Mouse (Mus musculus) hindbrain, postnatal 0 days (tissue): ENCODE data around the gene Bcl9l. TPM values are rescaled to one million over a fixed set of nuclear protein-coding genes. Genes with fewer than 3 reads are reported as not detected.

Experiments
- ATAC-seq: fragments of 200-750 bp; cut with Nextera tagmentation; 2 replicates; pipeline ENCODE4 v1.8.0; 2017; ENCODE audit warnings: mild to moderate bottlenecking, moderate TSS enrichment, moderate library complexity
- DNase-seq: peaks from one replicate; pipeline ENCODE4 v3.0.0-alpha.2; 2015; ENCODE audit warnings: low spot score
- H3K27ac ChIP-seq: fragments of 300-500 bp; sonication (generic); 2 replicates; pipeline ENCODE4 v1.5.1; 2014; ENCODE audit warnings: mild to moderate bottlenecking
- H3K27me3 ChIP-seq: fragments of 300-500 bp; sonication (generic); 2 replicates; pipeline ENCODE4 v1.6.1; 2014; ENCODE audit warnings: low read length, mixed read lengths; ENCODE audit not compliant: insufficient read depth
- H3K36me3 ChIP-seq: fragments of 300-500 bp; sonication (generic); 2 replicates; pipeline ENCODE4 v1.6.1; 2014; ENCODE audit warnings: low read length, mixed read lengths; ENCODE audit not compliant: insufficient read depth
- H3K4me1 ChIP-seq: fragments of 300-500 bp; sonication (generic); 2 replicates; pipeline ENCODE4 v1.6.1; 2014; ENCODE audit warnings: antibody characterized with exemption, low read length, mixed read lengths; ENCODE audit not compliant: insufficient read depth
- H3K4me2 ChIP-seq: fragments of 300-500 bp; sonication (generic); 2 replicates; pipeline ENCODE4 v1.6.1; 2014; ENCODE audit warnings: low read depth, mild to moderate bottlenecking, low read length, moderate library complexity, mixed read lengths
- H3K4me3 ChIP-seq: fragments of 300-500 bp; sonication (generic); 2 replicates; pipeline ENCODE4 v1.5.1; 2014; ENCODE audit warnings: low read length
- H3K9ac ChIP-seq: fragments of 300-500 bp; sonication (generic); replicated peaks from 2 replicates; pipeline ENCODE4 v1.6.1; 2014; ENCODE audit warnings: mild to moderate bottlenecking, low read length, moderate library complexity, mixed read lengths
- H3K9me3 ChIP-seq: fragments of 300-500 bp; sonication (generic); 2 replicates; pipeline ENCODE4 v1.6.1; 2016; ENCODE audit warnings: low read length, mixed read lengths
- CTCF ChIP-seq: IDR thresholded peaks from 2 replicates; pipeline ENCODE4 v1.5.1; 2016; ENCODE audit warnings: antibody characterized with exemption, control low read depth, low read depth
- WGBS: fragments of 180-500 bp; shearing (Covaris S2); extraction: QIAGEN DNeasy Blood & Tissue Kit; methylation state at CpG from one replicate; pipeline ENCODE4 v1.1.7; 2014; 5-methylcytosine and 5-hydroxymethylcytosine counted together
- polyA plus RNA-seq: library from polyadenylated mRNA; unstranded; fragments of >200 nt; fragmentation: Nextera tagmentation; extraction: Ambion mirVana; gene quantifications from 2 replicates; pipeline ENCODE4 v1.2.1, GENCODE M21; 2015
- total RNA-seq: library from RNA; depleted of rRNA; stranded (reverse); fragments of >200 nt; gene quantifications from 2 replicates; pipeline ENCODE4 v1.2.3, GENCODE M21; 2014; rRNA removed

The Bcl9l gene
- total and polyA plus RNA-seq, 2 experiments from 2014 or later, result 8.4 to 32.7 TPM

- H3K4me2 ChIP-seq, result no peak overlapping the region
- H3K36me3 ChIP-seq, result no peaks in the 10 kb centered on the region
- no peak overlapping the region for H3K4me3 ChIP-seq
- DNase-seq (no peak), ATAC-seq (no peak)
- H3K27me3 ChIP-seq, result no peaks in the 10 kb centered on the region
- TF ChIP-seq CTCF, result no peak
- H3K4me1 ChIP-seq, result no peaks in the 10 kb centered on the region
- WGBS, result 53% methylated on average over 2 of the region's 2 CpGs
- no peak overlapping the region for H3K27ac ChIP-seq
- H3K9me3 ChIP-seq, result no peaks in the 10 kb centered on the region; the same call in 1 of the 2 replicates
- no peak overlapping the region for H3K9ac ChIP-seq
Measured at GRCm38 (mm10) chr9:44539816-44540421, 57.3 kb downstream of the Bcl9l start.

DNA sequence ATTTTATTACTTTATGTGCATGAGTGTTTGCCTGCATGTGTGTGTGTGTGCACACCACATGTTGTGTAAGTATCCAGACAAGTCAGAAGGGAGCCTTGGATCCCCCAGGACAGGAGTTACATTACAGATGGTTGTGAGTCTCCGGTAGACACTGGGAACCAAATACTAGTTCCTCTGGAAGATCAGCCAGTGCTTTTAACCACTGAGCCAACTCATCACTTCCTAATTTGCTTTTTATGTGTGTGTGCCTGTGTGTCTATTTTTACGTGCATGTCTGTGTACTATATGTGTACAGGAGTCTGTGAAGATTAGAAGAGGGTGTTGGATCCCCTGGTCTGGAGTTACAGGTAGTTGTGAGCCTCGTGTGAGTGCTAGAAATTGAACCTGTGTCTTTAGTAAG, 58.1 kb downstream of the Bcl9l start:
- Histone ChIP-seq H3K4me1 (no peaks in the 10 kb centered on the region), H3K9me3 (no peaks in the 10 kb centered on the region; the same call in 1 of the 2 replicates), H3K36me3 (no peaks in the 10 kb centered on the region), H3K27ac (no peak overlapping the region), H3K9ac (no peak overlapping the region), H3K4me3 (no peak overlapping the region), H3K4me2 (no peak overlapping the region), H3K27me3 (no peaks in the 10 kb centered on the region)
- WGBS, result 85% methylated on average over 3 of the region's 3 CpGs
- ATAC-seq (no peak), DNase-seq (no peak)
- TF ChIP-seq CTCF, result no peak

GRCm38 (mm10) chr9:44542364-44542763, 59.7 kb downstream of the Bcl9l start:
- no peak overlapping the region for H3K27ac ChIP-seq
- H3K9me3 ChIP-seq, result no peaks in the 10 kb centered on the region; the same call in 1 of the 2 replicates
- H3K4me3 ChIP-seq, result no peak overlapping the region
- no peak overlapping the region for H3K9ac ChIP-seq
- no peaks in the 10 kb centered on the region for H3K36me3 ChIP-seq
- DNase-seq (no peak), ATAC-seq (no peak)
- no peaks in the 10 kb centered on the region for H3K4me1 ChIP-seq
- TF ChIP-seq CTCF, result no peak
- no peaks in the 10 kb centered on the region for H3K27me3 ChIP-seq
- 84% methylated on average over 4 of the region's 4 CpGs for WGBS
- no peak overlapping the region for H3K4me2 ChIP-seq

GRCm38 (mm10) chr9:44544986-44545385, 62.4 kb downstream of the Bcl9l start:
- DNase-seq, result no peak
- 74% methylated on average over 3 of the region's 3 CpGs for WGBS
- Histone ChIP-seq H3K4me1 (no peaks in the 10 kb centered on the region), H3K27ac (no peak overlapping the region), H3K36me3 (no peaks in the 10 kb centered on the region), H3K4me2 (no peak overlapping the region), H3K4me3 (no peak overlapping the region), H3K9ac (no peak overlapping the region), H3K9me3 (no peaks in the 10 kb centered on the region; the same call in 1 of the 2 replicates), H3K27me3 (no peaks in the 10 kb centered on the region)
- no peak for ATAC-seq
- TF ChIP-seq CTCF, result no peak

DNA sequence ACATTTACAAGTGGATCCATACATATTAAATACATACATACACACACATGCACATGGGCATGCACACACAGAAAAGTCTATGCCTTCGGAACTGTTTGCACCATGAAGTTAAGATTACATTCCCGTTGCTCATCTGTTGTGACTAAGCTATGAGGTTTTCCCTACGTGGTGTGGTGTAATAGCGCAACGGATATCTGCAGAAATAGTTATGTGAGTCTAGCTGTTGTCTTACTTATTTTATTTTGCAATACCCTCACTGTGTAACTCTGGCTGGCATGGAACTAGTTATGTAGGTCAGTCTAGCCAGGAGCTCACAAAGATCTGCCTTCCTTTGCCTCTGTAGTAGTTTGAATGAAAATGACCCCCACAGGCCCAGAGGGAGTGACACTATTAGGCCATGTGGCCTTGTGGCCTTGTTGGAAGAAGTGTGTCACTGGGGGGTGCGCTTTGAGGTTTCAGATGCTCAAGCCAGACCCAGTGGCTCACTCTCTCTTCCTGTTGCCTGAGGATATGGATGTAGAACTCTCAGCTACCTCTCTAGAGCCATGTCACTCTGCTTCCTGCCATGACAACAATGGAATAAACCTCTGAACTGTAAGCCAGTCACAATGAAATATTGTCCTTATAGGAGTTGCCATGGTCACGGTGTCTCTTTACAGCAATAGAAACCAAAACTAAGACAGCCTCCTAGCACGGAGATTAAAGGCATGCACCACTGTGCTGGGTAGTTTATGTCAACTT, 66.0 kb downstream of the Bcl9l start:
- no peak for TF ChIP-seq CTCF
- no peak overlapping the region for H3K9ac ChIP-seq
- 93% methylated on average over 8 of the region's 8 CpGs for WGBS
- DNase-seq, result no peak
- H3K4me3 ChIP-seq, result no peak overlapping the region
- no peak for ATAC-seq
- no peaks in the 10 kb centered on the region for H3K27me3 ChIP-seq
- no peaks in the 10 kb centered on the region for H3K36me3 ChIP-seq
- H3K4me2 ChIP-seq, result no peak overlapping the region
- no peaks in the 10 kb centered on the region; the same call in 1 of the 2 replicates for H3K9me3 ChIP-seq
- no peaks in the 10 kb centered on the region for H3K4me1 ChIP-seq
- no peak overlapping the region for H3K27ac ChIP-seq

DNA sequence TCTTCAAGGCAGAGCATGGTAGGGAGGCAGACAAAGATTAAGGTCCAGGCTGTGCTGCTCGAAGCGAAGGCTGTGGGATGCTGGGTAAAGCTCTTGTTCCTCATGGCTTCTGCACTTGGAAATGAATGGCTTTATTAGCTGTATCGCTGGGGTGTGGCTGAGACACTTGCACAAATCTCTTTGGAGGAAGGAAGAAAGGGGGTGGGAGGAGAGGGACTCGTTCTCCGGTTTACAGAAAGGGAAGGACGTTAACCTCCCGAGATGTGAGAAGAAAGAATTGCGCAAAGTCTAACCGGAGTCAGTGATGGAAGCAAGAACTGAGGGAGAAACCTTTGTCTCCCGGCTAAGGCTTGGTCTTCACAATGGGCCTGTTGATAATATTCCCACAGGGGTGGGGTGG, 68.5 kb downstream of the Bcl9l start:
- 84% methylated on average over 10 of the region's 10 CpGs for WGBS
- H3K9me3 ChIP-seq, result no peaks in the 10 kb centered on the region
- H3K9ac ChIP-seq, result no peak overlapping the region

GRCm38 (mm10) chr9:44552161-44552560, 69.5 kb downstream of the Bcl9l start:
- no peak for TF ChIP-seq CTCF
- Histone ChIP-seq H3K9me3 (no peaks in the 10 kb centered on the region), H3K9ac (no peak overlapping the region), H3K4me3 (no peak overlapping the region), H3K27me3 (no peaks in the 10 kb centered on the region), H3K4me1 (no peaks in the 10 kb centered on the region), H3K36me3 (no peaks in the 10 kb centered on the region), H3K27ac (no peak overlapping the region), H3K4me2 (no peak overlapping the region)
- no peak for DNase-seq
- no peak for ATAC-seq
- WGBS, result 75% methylated on average over 8 of the region's 8 CpGs

More for the DNA sequence above, 68.5 kb downstream of the Bcl9l start:
- DNase-seq (no peak), ATAC-seq (no peak)
- no peak overlapping the region for H3K4me2 ChIP-seq
- no peaks in the 10 kb centered on the region for H3K4me1 ChIP-seq
- no peak for TF ChIP-seq CTCF
- no peaks in the 10 kb centered on the region for H3K36me3 ChIP-seq
- H3K27me3 ChIP-seq, result no peaks in the 10 kb centered on the region
- no peak overlapping the region for H3K4me3 ChIP-seq
- no peak overlapping the region for H3K27ac ChIP-seq

Other genes starting within 250 kb of the Bcl9l start
- 24.2 and 30.5 TPM in 2 replicates for gene Cbl, start 248.8 kb upstream of the Bcl9l start, total RNA-seq
- gene Cbl, start 248.8 kb upstream of the Bcl9l start, polyA plus RNA-seq, result 13.2 and 14.3 TPM in 2 replicates
- 1.0 TPM in 1 of 2 replicates, not detected in the other for gene Ccdc153, start 242.1 kb upstream of the Bcl9l start, total RNA-seq
- 2.2 and 2.6 TPM in 2 replicates for gene Ccdc153, start 242.1 kb upstream of the Bcl9l start, polyA plus RNA-seq
- 0.31 TPM in 1 of 2 replicates, not detected in the other for gene Pdzd3, start 231.4 kb upstream of the Bcl9l start, total RNA-seq
- gene Pdzd3, start 231.4 kb upstream of the Bcl9l start, polyA plus RNA-seq, result 0.13 and 0.34 TPM in 2 replicates
- gene Nlrx1, start 214.2 kb upstream of the Bcl9l start, total RNA-seq, result 5.7 and 12.7 TPM in 2 replicates
- 5.1 and 6.9 TPM in 2 replicates for gene Nlrx1, start 214.2 kb upstream of the Bcl9l start, polyA plus RNA-seq
- 59.1 and 69.6 TPM in 2 replicates for gene Abcg4, start 194.2 kb upstream of the Bcl9l start, total RNA-seq
- 21.0 and 24.1 TPM in 2 replicates for gene Abcg4, start 194.2 kb upstream of the Bcl9l start, polyA plus RNA-seq
- gene Hinfp, start 177.2 kb upstream of the Bcl9l start, total RNA-seq, result 28.4 and 38.6 TPM in 2 replicates
- gene Hinfp, start 177.2 kb upstream of the Bcl9l start, polyA plus RNA-seq, result 14.8 and 15.2 TPM in 2 replicates
- 50.5 and 55.6 TPM in 2 replicates for gene C2cd2l, start 162.5 kb upstream of the Bcl9l start, total RNA-seq
- gene C2cd2l, start 162.5 kb upstream of the Bcl9l start, polyA plus RNA-seq, result 19.6 and 22.8 TPM in 2 replicates
- gene Dpagt1, start 156.8 kb upstream of the Bcl9l start, total RNA-seq, result 16.4 and 24.6 TPM in 2 replicates
- gene Dpagt1, start 156.8 kb upstream of the Bcl9l start, polyA plus RNA-seq, result 30.9 and 34.9 TPM in 2 replicates
- gene H2afx, start 148.1 kb upstream of the Bcl9l start, total RNA-seq, result 272 and 314 TPM in 2 replicates
- gene H2afx, start 148.1 kb upstream of the Bcl9l start, polyA plus RNA-seq, result 123 and 136 TPM in 2 replicates
- 38.7 and 38.8 TPM in 2 replicates for gene Hmbs, start 138.6 kb upstream of the Bcl9l start, total RNA-seq
- gene Hmbs, start 138.6 kb upstream of the Bcl9l start, polyA plus RNA-seq, result 64.3 and 67.3 TPM in 2 replicates
- gene Vps11, start 121.2 kb upstream of the Bcl9l start, total RNA-seq, result 41.6 and 53.2 TPM in 2 replicates
- 39.3 and 39.9 TPM in 2 replicates for gene Vps11, start 121.2 kb upstream of the Bcl9l start, polyA plus RNA-seq
- gene Hyou1, start 103.3 kb upstream of the Bcl9l start, total RNA-seq, result 60.6 and 95.7 TPM in 2 replicates
- 15.5 and 17.4 TPM in 2 replicates for gene Hyou1, start 103.3 kb upstream of the Bcl9l start, polyA plus RNA-seq
- 72.7 and 93.9 TPM in 2 replicates for gene Slc37a4, start 86.0 kb upstream of the Bcl9l start, total RNA-seq
- gene Slc37a4, start 86.0 kb upstream of the Bcl9l start, polyA plus RNA-seq, result 40.2 and 40.3 TPM in 2 replicates
- 190 and 229 TPM in 2 replicates for gene Rps25, start 75.7 kb upstream of the Bcl9l start, total RNA-seq
- 1,650 and 1,709 TPM in 2 replicates for gene Rps25, start 75.7 kb upstream of the Bcl9l start, polyA plus RNA-seq
- gene Trappc4, start 75.2 kb upstream of the Bcl9l start, total RNA-seq, result 108 and 120 TPM in 2 replicates
- gene Trappc4, start 75.2 kb upstream of the Bcl9l start, polyA plus RNA-seq, result 293 and 307 TPM in 2 replicates
- 14.7 and 23.6 TPM in 2 replicates for gene Ccdc84, start 64.3 kb upstream of the Bcl9l start, total RNA-seq
- 26.0 and 31.1 TPM in 2 replicates for gene Ccdc84, start 64.3 kb upstream of the Bcl9l start, polyA plus RNA-seq
- not detected in 2 replicates for gene Foxr1, start 41.7 kb upstream of the Bcl9l start, total RNA-seq
- not detected in 2 replicates for gene Foxr1, start 41.7 kb upstream of the Bcl9l start, polyA plus RNA-seq
- gene Upk2, start 27.8 kb upstream of the Bcl9l start, total RNA-seq, result not detected in 2 replicates
- gene Upk2, start 27.8 kb upstream of the Bcl9l start, polyA plus RNA-seq, result not detected in 2 replicates
- gene Cxcr5, start 79.1 kb downstream of the Bcl9l start, total RNA-seq, result not detected in 2 replicates
- gene Cxcr5, start 79.1 kb downstream of the Bcl9l start, polyA plus RNA-seq, result not detected in 2 replicates
- gene Ddx6, start 122.1 kb downstream of the Bcl9l start, total RNA-seq, result 52.9 and 56.2 TPM in 2 replicates
- gene Ddx6, start 122.1 kb downstream of the Bcl9l start, polyA plus RNA-seq, result 22.3 and 22.7 TPM in 2 replicates
- not detected in 2 replicates for gene Treh, start 190.4 kb downstream of the Bcl9l start, total RNA-seq
- not detected in 2 replicates for gene Treh, start 190.4 kb downstream of the Bcl9l start, polyA plus RNA-seq